Mouse (Mus musculus) intestine, embryonic 15.5 days (tissue): ENCODE measurements around the gene Wnt7a. TPM values are rescaled to one million over a fixed set of nuclear protein-coding genes. Genes with fewer than 3 reads are reported as not detected.

ENCODE experiments used
- ATAC-seq: fragments of 200-750 bp; cut with Nextera tagmentation; 2 replicates; pipeline ENCODE4 v1.8.0; 2017; ENCODE audit warnings: moderate TSS enrichment, moderate library complexity
- H3K27ac ChIP-seq: fragments of 300-500 bp; sonication (generic); 2 replicates; pipeline ENCODE4 v1.5.1; 2015; ENCODE audit warnings: mild to moderate bottlenecking, inconsistent platforms
- H3K27me3 ChIP-seq: fragments of 300-500 bp; sonication (generic); replicated peaks from 2 replicates; pipeline ENCODE4 v1.6.1; 2015; ENCODE audit warnings: inconsistent platforms
- H3K36me3 ChIP-seq: fragments of 300-500 bp; sonication (generic); 2 replicates; pipeline ENCODE4 v1.6.1; 2015; ENCODE audit warnings: inconsistent platforms
- H3K4me1 ChIP-seq: fragments of 300-500 bp; sonication (generic); replicated peaks from 2 replicates; pipeline ENCODE4 v1.6.1; 2015; ENCODE audit warnings: inconsistent platforms
- H3K4me2 ChIP-seq: fragments of 300-500 bp; sonication (generic); replicated peaks from 2 replicates; pipeline ENCODE4 v1.6.1; 2015; ENCODE audit warnings: mild to moderate bottlenecking, inconsistent platforms
- H3K4me3 ChIP-seq: fragments of 300-500 bp; sonication (generic); replicated peaks from 2 replicates; pipeline ENCODE4 v1.5.1; 2015; ENCODE audit warnings: inconsistent platforms
- H3K9ac ChIP-seq: fragments of 300-500 bp; sonication (generic); 2 replicates; pipeline ENCODE4 v1.6.1; 2015; ENCODE audit warnings: inconsistent platforms
- H3K9me3 ChIP-seq: fragments of 300-500 bp; sonication (generic); 2 replicates; pipeline ENCODE4 v1.6.1; 2016; ENCODE audit warnings: inconsistent platforms
- WGBS: fragments of 180-500 bp; shearing (Covaris S2); methylation state at CpG from one replicate; pipeline ENCODE4 v1.1.7; 2015; 5-methylcytosine and 5-hydroxymethylcytosine counted together
- polyA plus RNA-seq: library from polyadenylated mRNA; unstranded; fragments of >200 nt; fragmentation: Nextera tagmentation; extraction: Ambion mirVana; gene quantifications from 2 replicates; pipeline ENCODE4 v1.2.1, GENCODE M21; 2015

The Wnt7a gene
- 0.08 TPM in 1 of 2 replicates, not detected in the other for polyA plus RNA-seq

GRCm38 (mm10) chr6:91410961-91411368 is at the start of gene Wnt7a:
Wnt7a (minus strand) TSS chr6:91411363.
- H3K36me3 ChIP-seq: no peaks in the 10 kb centered on the region
- H3K4me2 ChIP-seq: peak within 1 kb of the TSS; percentile 90
- H3K27me3 ChIP-seq: peaks cover 80% of the 10 kb centered on the region
- H3K9ac ChIP-seq: no peak within 1 kb of the TSS
- peaks cover 17% of the 10 kb centered on the region for H3K4me1 ChIP-seq
- under 1% methylated on average over 51 of the region's 51 CpGs for WGBS
- no peaks in the 10 kb centered on the region for H3K9me3 ChIP-seq
- ATAC-seq: peak; percentile 39; the same call in 1 of the 2 replicates
- no peak within 1 kb of the TSS for H3K27ac ChIP-seq
- H3K4me3 ChIP-seq: peak within 1 kb of the TSS; percentile 41

GRCm38 (mm10) chr6:91459471-91459870 is 48.3 kb upstream of the Wnt7a start:
- Histone ChIP-seq H3K36me3 (peaks cover 10% of the 10 kb centered on the region), H3K9me3 (no peaks in the 10 kb centered on the region), H3K9ac (no peak overlapping the region), H3K4me2 (no peak overlapping the region), H3K4me1 (no peaks in the 10 kb centered on the region), H3K27ac (no peak overlapping the region), H3K4me3 (no peak overlapping the region), H3K27me3 (no peaks in the 10 kb centered on the region)
- peak; percentile 89 for ATAC-seq
- WGBS: 70% methylated on average over 1 of the region's 1 CpGs

GRCm38 (mm10) chr6:91454546-91454945 is 43.4 kb upstream of the Wnt7a start:
- no peaks in the 10 kb centered on the region for H3K27me3 ChIP-seq
- H3K27ac ChIP-seq: no peak overlapping the region
- no peak for ATAC-seq
- no peaks in the 10 kb centered on the region for H3K9me3 ChIP-seq
- no peak overlapping the region for H3K4me3 ChIP-seq
- H3K4me1 ChIP-seq: no peaks in the 10 kb centered on the region
- H3K9ac ChIP-seq: no peak overlapping the region
- H3K36me3 ChIP-seq: no peaks in the 10 kb centered on the region
- WGBS: 40% methylated on average over 5 of the region's 5 CpGs
- H3K4me2 ChIP-seq: no peak overlapping the region

GRCm38 (mm10) chr6:91452056-91452455 is 40.9 kb upstream of the Wnt7a start:
- WGBS: 71% methylated on average over 1 of the region's 1 CpGs
- no peak overlapping the region for H3K9ac ChIP-seq

GRCm38 (mm10) chr6:91449472-91450225 is 38.5 kb upstream of the Wnt7a start:
- Histone ChIP-seq H3K4me3 (no peak overlapping the region), H3K27ac (no peak overlapping the region), H3K4me2 (no peak overlapping the region), H3K9ac (no peak overlapping the region), H3K36me3 (no peaks in the 10 kb centered on the region), H3K9me3 (no peaks in the 10 kb centered on the region), H3K27me3 (no peaks in the 10 kb centered on the region), H3K4me1 (no peaks in the 10 kb centered on the region)
- 42% methylated on average over 3 of the region's 3 CpGs for WGBS
- no peak for ATAC-seq

More at GRCm38 (mm10) chr6:91452056-91452455, 40.9 kb upstream of the Wnt7a start:
- Histone ChIP-seq H3K36me3 (no peaks in the 10 kb centered on the region), H3K4me1 (no peaks in the 10 kb centered on the region), H3K27ac (no peak overlapping the region), H3K4me2 (no peak overlapping the region), H3K4me3 (no peak overlapping the region), H3K9me3 (no peaks in the 10 kb centered on the region), H3K27me3 (no peaks in the 10 kb centered on the region)
- ATAC-seq: no peak

GRCm38 (mm10) chr6:91445316-91445715 is 34.2 kb upstream of the Wnt7a start:
- 70% methylated on average over 3 of the region's 3 CpGs for WGBS

GRCm38 (mm10) chr6:91441145-91441662 is 30.0 kb upstream of the Wnt7a start:
- Histone ChIP-seq H3K9me3 (no peaks in the 10 kb centered on the region), H3K27me3 (peaks cover 3% of the 10 kb centered on the region; the same call in 1 of the 2 replicates), H3K27ac (peak overlapping the region; percentile 55; the same call in 1 of the 2 replicates), H3K4me2 (peak overlapping the region; percentile 93), H3K4me1 (peaks cover 3% of the 10 kb centered on the region; the same call in 1 of the 2 replicates), H3K9ac (peak overlapping the region; percentile 54), H3K4me3 (peak overlapping the region; percentile 57), H3K36me3 (no peaks in the 10 kb centered on the region)
- ATAC-seq: peak; percentile 82
- WGBS: 2% methylated on average over 19 of the region's 19 CpGs

More at GRCm38 (mm10) chr6:91445316-91445715, 34.2 kb upstream of the Wnt7a start:
- H3K27me3 ChIP-seq: no peaks in the 10 kb centered on the region
- no peaks in the 10 kb centered on the region for H3K9me3 ChIP-seq
- H3K4me3 ChIP-seq: no peak overlapping the region
- H3K4me2 ChIP-seq: no peak overlapping the region
- H3K4me1 ChIP-seq: peaks cover 3% of the 10 kb centered on the region; the same call in 1 of the 2 replicates
- H3K27ac ChIP-seq: no peak overlapping the region
- no peak for ATAC-seq
- no peak overlapping the region for H3K9ac ChIP-seq
- H3K36me3 ChIP-seq: no peaks in the 10 kb centered on the region

GRCm38 (mm10) chr6:91440474-91441144 is 29.4 kb upstream of the Wnt7a start:
- peak overlapping the region; percentile 58 for H3K27ac ChIP-seq
- peaks cover 3% of the 10 kb centered on the region; the same call in 1 of the 2 replicates for H3K4me1 ChIP-seq
- H3K4me3 ChIP-seq: peak overlapping the region; percentile 57
- peak overlapping the region; percentile 93 for H3K4me2 ChIP-seq
- WGBS: 2% methylated on average over 30 of the region's 30 CpGs
- peak; percentile 99 for ATAC-seq
- no peaks in the 10 kb centered on the region for H3K36me3 ChIP-seq
- peaks cover 3% of the 10 kb centered on the region; the same call in 1 of the 2 replicates for H3K27me3 ChIP-seq
- no peaks in the 10 kb centered on the region for H3K9me3 ChIP-seq
- H3K9ac ChIP-seq: peak overlapping the region; percentile 62

GRCm38 (mm10) chr6:91424151-91424550 is 13.0 kb upstream of the Wnt7a start:
- H3K4me1 ChIP-seq: no peaks in the 10 kb centered on the region

GRCm38 (mm10) chr6:91421629-91422028 is 10.5 kb upstream of the Wnt7a start:
- Histone ChIP-seq H3K4me1 (no peaks in the 10 kb centered on the region), H3K27ac (no peak overlapping the region), H3K4me3 (no peak overlapping the region), H3K9me3 (no peaks in the 10 kb centered on the region), H3K36me3 (no peaks in the 10 kb centered on the region), H3K9ac (no peak overlapping the region), H3K27me3 (peaks cover 17% of the 10 kb centered on the region), H3K4me2 (no peak overlapping the region)
- WGBS: 67% methylated on average over 4 of the region's 4 CpGs
- ATAC-seq: no peak

More at GRCm38 (mm10) chr6:91424151-91424550, 13.0 kb upstream of the Wnt7a start:
- H3K4me3 ChIP-seq: no peak overlapping the region
- H3K9ac ChIP-seq: no peak overlapping the region
- WGBS: 48% methylated on average over 4 of the region's 4 CpGs
- H3K9me3 ChIP-seq: no peaks in the 10 kb centered on the region
- no peak overlapping the region for H3K4me2 ChIP-seq
- no peaks in the 10 kb centered on the region for H3K36me3 ChIP-seq
- H3K27ac ChIP-seq: no peak overlapping the region
- no peak for ATAC-seq
- H3K27me3 ChIP-seq: peaks cover 6% of the 10 kb centered on the region; the same call in 1 of the 2 replicates

GRCm38 (mm10) chr6:91417291-91417845 is 6.2 kb upstream of the Wnt7a start:
- Histone ChIP-seq H3K9ac (no peak overlapping the region), H3K4me1 (no peaks in the 10 kb centered on the region), H3K4me2 (no peak overlapping the region), H3K36me3 (no peaks in the 10 kb centered on the region), H3K27me3 (peaks cover 48% of the 10 kb centered on the region), H3K9me3 (no peaks in the 10 kb centered on the region), H3K4me3 (no peak overlapping the region), H3K27ac (no peak overlapping the region)
- ATAC-seq: no peak
- WGBS: 72% methylated on average over 5 of the region's 5 CpGs

- Histone ChIP-seq H3K36me3 (no peaks in the 10 kb centered on the region), H3K4me2 (no peak overlapping the region), H3K4me3 (no peak overlapping the region), H3K27ac (no peak overlapping the region), H3K9ac (no peak overlapping the region), H3K4me1 (peaks cover 6% of the 10 kb centered on the region), H3K9me3 (no peaks in the 10 kb centered on the region), H3K27me3 (peaks cover 59% of the 10 kb centered on the region)
- WGBS: 73% methylated on average over 4 of the region's 4 CpGs
- ATAC-seq: no peak
Observed at GRCm38 (mm10) chr6:91416146-91416545, 5.0 kb upstream of the Wnt7a start.
